Mouse (Mus musculus): ENCODE data around the gene Ano6. TPM values are rescaled to one million over a fixed set of nuclear protein-coding genes. Genes with fewer than 3 reads are reported as not detected.

Gene Ano6
- polyA plus RNA-seq, 1 experiment from 2014 or later: 8.4 TPM

DNA sequence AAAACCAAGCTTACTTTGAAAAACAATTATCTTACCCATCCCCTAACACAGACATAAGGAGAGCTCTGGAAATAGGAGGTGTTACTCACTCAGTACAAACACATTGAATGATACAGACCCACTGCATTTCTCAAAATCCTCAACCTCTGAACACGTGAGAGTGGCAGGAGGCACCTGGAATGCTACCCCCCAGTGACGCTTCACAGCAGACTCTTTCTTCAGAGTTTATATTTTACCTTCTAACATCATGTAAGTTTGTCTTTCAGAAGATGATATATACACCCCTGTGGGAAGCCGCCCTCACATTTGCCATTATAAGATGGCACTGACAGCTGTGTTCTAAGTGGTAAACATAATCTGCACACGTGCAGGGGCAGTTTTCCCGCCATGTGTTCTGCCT is 37.6 kb upstream of the Ano6 start:
- Histone ChIP-seq H3K4me3 (replicated peaks) (no peak overlapping the region), H3K27me3 (no peaks in the 10 kb centered on the region), H3K27ac (replicated peaks) (no peak overlapping the region), H3K36me3 (replicated peaks) (no peaks in the 10 kb centered on the region), H3K9ac (no peak overlapping the region), H3K4me1 (replicated peaks) (no peaks in the 10 kb centered on the region), H3K4me2 (no peak overlapping the region), H3K9me3 (replicated peaks) (no peaks in the 10 kb centered on the region)
- no peak for ATAC-seq (ENCODE audit: insufficient read depth)
- WGBS (ENCODE audit: insufficient replicate concordance): 52% methylated on average over 5 of the region's 5 CpGs

DNA sequence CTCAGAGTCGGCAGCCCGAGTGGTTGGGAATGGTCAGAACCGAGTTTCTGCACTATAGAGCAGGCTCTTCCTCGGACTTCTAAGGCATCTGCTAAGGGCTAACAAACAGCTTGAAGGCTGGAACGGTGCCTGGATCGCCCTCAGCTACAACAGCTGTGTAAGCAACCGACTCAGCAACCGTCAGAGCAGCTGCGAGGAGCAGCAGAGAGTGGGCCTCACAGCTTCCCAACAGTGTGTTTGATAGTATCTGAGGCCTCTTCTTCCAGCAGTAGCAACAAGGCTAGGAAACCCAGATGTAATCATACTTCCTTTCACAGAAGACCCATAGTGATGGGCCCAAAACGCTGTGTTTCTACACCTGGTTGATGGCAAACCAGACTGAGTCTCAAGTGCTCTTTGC is 33.5 kb upstream of the Ano6 start:
- H3K9me3 ChIP-seq (replicated peaks): no peaks in the 10 kb centered on the region
- no peaks in the 10 kb centered on the region for H3K36me3 ChIP-seq (replicated peaks)
- no peak overlapping the region for H3K4me3 ChIP-seq (replicated peaks)
- ATAC-seq (ENCODE audit: insufficient read depth): no peak
- WGBS (ENCODE audit: insufficient replicate concordance): 28% methylated on average over 10 of the region's 10 CpGs
- H3K27ac ChIP-seq (replicated peaks): no peak overlapping the region
- no peak overlapping the region for H3K4me2 ChIP-seq
- no peak overlapping the region for H3K9ac ChIP-seq
- H3K4me1 ChIP-seq (replicated peaks): no peaks in the 10 kb centered on the region
- H3K27me3 ChIP-seq: no peaks in the 10 kb centered on the region

- no peak for ATAC-seq (ENCODE audit: insufficient read depth)
- whole genome bisulfite sequencing (ENCODE audit: insufficient replicate concordance): 59% methylated on average over 5 of the region's 5 CpGs
- Histone ChIP-seq H3K9me3 (replicated peaks) (no peaks in the 10 kb centered on the region), H3K27ac (replicated peaks) (no peak overlapping the region), H3K4me2 (no peak overlapping the region), H3K9ac (no peak overlapping the region), H3K4me3 (replicated peaks) (no peak overlapping the region), H3K27me3 (no peaks in the 10 kb centered on the region), H3K36me3 (replicated peaks) (no peaks in the 10 kb centered on the region), H3K4me1 (replicated peaks) (no peaks in the 10 kb centered on the region)
Observed at GRCm38 (mm10) chr15:95758069-95758468, 32.6 kb upstream of the Ano6 start.

DNA sequence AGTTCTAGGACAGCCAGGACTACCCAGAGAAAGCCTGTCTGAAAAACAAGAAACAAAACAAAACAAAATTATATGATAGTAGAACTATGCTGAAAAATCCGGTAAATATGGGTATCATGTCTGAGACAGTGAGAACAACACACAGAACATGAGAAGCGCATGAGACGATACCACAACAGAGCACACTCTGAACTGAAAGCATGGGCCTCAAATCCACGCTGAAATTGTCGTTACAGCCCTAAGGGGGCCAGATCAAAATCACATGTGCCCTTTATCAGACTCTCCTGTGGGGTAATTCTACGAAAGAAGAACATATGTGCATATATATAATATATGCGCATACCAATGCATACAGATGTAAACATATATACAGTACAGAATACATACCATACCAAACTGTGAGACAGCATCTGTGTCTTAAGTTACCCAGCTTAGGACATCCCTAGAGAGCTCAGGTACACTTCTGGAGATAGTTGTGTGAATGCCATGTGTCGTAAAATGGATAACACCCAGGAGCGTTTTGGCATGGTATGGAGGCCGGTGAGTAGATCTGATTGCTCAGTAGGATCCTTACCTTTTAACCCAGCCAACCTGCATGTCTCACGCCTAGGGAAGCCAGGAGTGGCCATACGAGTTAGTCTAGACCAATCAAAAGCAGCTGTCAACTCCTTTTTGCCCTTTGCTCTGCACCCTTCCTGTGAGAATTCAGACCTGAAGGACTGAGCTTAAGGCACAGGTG is 31.8 kb upstream of the Ano6 start:
- no peak overlapping the region for H3K4me2 ChIP-seq
- H3K27ac ChIP-seq (replicated peaks): no peak overlapping the region
- WGBS (ENCODE audit: insufficient replicate concordance): 67% methylated on average over 12 of the region's 12 CpGs
- no peak overlapping the region for H3K9ac ChIP-seq
- no peaks in the 10 kb centered on the region for H3K9me3 ChIP-seq (replicated peaks)
- no peak for ATAC-seq (ENCODE audit: insufficient read depth)
- H3K4me3 ChIP-seq (replicated peaks): no peak overlapping the region
- no peaks in the 10 kb centered on the region for H3K36me3 ChIP-seq (replicated peaks)
- no peaks in the 10 kb centered on the region for H3K4me1 ChIP-seq (replicated peaks)
- no peaks in the 10 kb centered on the region for H3K27me3 ChIP-seq

GRCm38 (mm10) chr15:95759857-95760256 is 30.8 kb upstream of the Ano6 start:
- Histone ChIP-seq H3K9ac (no peak overlapping the region), H3K9me3 (replicated peaks) (no peaks in the 10 kb centered on the region), H3K36me3 (replicated peaks) (no peaks in the 10 kb centered on the region), H3K27ac (replicated peaks) (no peak overlapping the region), H3K4me2 (no peak overlapping the region), H3K27me3 (no peaks in the 10 kb centered on the region), H3K4me1 (replicated peaks) (no peaks in the 10 kb centered on the region), H3K4me3 (replicated peaks) (no peak overlapping the region)
- no peak for ATAC-seq (ENCODE audit: insufficient read depth)
- 39% methylated on average over 6 of the region's 6 CpGs for WGBS (ENCODE audit: insufficient replicate concordance)

GRCm38 (mm10) chr15:95761420-95761819 is 29.2 kb upstream of the Ano6 start:
- H3K9me3 ChIP-seq (replicated peaks): no peaks in the 10 kb centered on the region
- H3K27me3 ChIP-seq: no peaks in the 10 kb centered on the region
- ATAC-seq (ENCODE audit: insufficient read depth): no peak

DNA sequence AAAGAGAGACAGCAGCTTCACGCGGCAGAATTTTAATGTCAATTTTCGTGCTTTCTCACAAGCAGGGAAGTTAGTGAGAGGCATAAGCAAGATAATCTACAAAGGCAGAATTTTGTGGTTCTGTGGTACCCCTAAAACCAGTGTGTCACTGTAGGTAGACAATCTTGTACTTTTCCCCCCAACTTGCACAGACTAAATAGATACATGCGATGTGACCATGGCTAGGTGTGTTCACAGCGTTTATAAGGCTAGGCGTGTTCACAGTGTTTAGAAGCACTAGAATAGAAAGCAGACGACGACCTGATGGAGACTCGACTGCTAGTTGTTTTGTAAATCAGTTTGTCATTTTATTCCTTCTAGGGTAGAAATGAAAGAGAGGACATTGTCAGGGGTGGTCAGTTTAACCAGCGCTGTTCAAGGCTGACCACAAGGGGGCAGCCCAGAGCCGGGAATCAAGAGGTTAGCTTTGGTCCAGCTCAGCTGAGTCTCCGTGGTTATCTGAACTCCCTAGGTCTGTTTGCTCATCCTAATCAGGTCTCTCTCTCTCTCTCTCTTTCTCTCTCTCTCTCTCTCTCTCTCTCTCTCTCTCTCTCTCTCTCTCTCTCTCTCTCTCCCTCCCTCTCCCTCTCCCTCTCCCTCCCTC is 27.9 kb upstream of the Ano6 start:
- H3K27me3 ChIP-seq: no peaks in the 10 kb centered on the region
- H3K4me3 ChIP-seq (replicated peaks): no peak overlapping the region
- no peaks in the 10 kb centered on the region for H3K4me1 ChIP-seq (replicated peaks)
- H3K27ac ChIP-seq (replicated peaks): no peak overlapping the region
- peak; percentile 62; the same call in 1 of the 2 replicates for ATAC-seq (ENCODE audit: insufficient read depth)
- H3K9me3 ChIP-seq (replicated peaks): no peaks in the 10 kb centered on the region
- no peaks in the 10 kb centered on the region for H3K36me3 ChIP-seq (replicated peaks)
- H3K9ac ChIP-seq: no peak overlapping the region
- WGBS (ENCODE audit: insufficient replicate concordance): 34% methylated on average over 12 of the region's 12 CpGs
- H3K4me2 ChIP-seq: no peak overlapping the region

More at GRCm38 (mm10) chr15:95761420-95761819, 29.2 kb upstream of the Ano6 start:
- H3K27ac ChIP-seq (replicated peaks): no peak overlapping the region
- H3K4me1 ChIP-seq (replicated peaks): no peaks in the 10 kb centered on the region
- H3K36me3 ChIP-seq (replicated peaks): no peaks in the 10 kb centered on the region
- no peak overlapping the region for H3K9ac ChIP-seq
- WGBS (ENCODE audit: insufficient replicate concordance): 65% methylated on average over 7 of the region's 7 CpGs
- no peak overlapping the region for H3K4me3 ChIP-seq (replicated peaks)
- no peak overlapping the region for H3K4me2 ChIP-seq

GRCm38 (mm10) chr15:95763464-95763863 is 27.2 kb upstream of the Ano6 start:
- WGBS (ENCODE audit: insufficient replicate concordance): 44% methylated on average over 6 of the region's 6 CpGs
- Histone ChIP-seq H3K27ac (replicated peaks) (no peak overlapping the region), H3K4me1 (replicated peaks) (no peaks in the 10 kb centered on the region), H3K27me3 (no peaks in the 10 kb centered on the region), H3K4me2 (no peak overlapping the region), H3K9me3 (replicated peaks) (no peaks in the 10 kb centered on the region), H3K4me3 (replicated peaks) (no peak overlapping the region), H3K9ac (no peak overlapping the region), H3K36me3 (replicated peaks) (no peaks in the 10 kb centered on the region)
- no peak for ATAC-seq (ENCODE audit: insufficient read depth)

DNA sequence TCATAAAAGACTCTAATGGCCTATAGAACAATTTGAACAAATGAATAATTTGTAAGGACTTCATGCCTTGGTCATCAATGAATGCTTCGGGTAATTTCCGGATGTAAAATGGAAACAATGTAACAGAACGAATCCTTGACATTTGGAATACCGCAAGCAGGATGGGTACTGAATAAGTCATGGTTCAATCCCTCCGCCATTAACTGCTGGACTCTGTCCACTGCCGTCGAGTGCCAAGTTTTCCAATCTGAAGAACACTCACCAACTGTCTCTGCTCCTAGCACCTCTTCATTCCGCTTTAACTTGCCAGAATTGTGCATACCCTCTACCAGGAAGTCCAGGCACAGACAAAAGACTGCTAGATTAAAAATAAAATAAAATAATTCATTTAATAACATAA is 25.4 kb upstream of the Ano6 start:
- no peak for ATAC-seq (ENCODE audit: insufficient read depth)
- Histone ChIP-seq H3K27ac (replicated peaks) (no peak overlapping the region), H3K27me3 (no peaks in the 10 kb centered on the region), H3K4me3 (replicated peaks) (no peak overlapping the region), H3K4me2 (no peak overlapping the region), H3K9ac (no peak overlapping the region), H3K4me1 (replicated peaks) (no peaks in the 10 kb centered on the region), H3K36me3 (replicated peaks) (no peaks in the 10 kb centered on the region), H3K9me3 (replicated peaks) (no peaks in the 10 kb centered on the region)
- WGBS (ENCODE audit: insufficient replicate concordance): 72% methylated on average over 8 of the region's 8 CpGs

DNA sequence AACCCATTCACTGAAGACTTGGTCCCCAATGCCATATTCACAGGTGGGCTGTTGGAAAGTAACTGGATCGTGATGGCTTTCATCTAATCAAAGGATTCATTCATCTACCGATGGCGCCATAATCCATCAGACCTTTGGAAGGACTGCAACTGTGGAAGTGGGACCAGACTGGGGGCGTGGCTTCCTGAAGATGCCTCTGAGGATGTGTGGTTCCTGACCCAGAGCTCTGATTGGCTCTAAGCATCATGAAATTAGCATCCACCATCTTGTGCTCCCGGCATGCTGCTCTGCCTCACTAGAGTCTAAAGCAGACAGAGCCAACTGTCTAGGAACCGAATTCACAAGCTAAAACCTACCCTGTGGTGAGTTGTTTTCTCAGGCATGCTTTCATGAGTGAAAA is 24.7 kb upstream of the Ano6 start:
- H3K4me3 ChIP-seq (replicated peaks): no peak overlapping the region
- 65% methylated on average over 6 of the region's 6 CpGs for WGBS (ENCODE audit: insufficient replicate concordance)
- ATAC-seq (ENCODE audit: insufficient read depth): no peak
- H3K27me3 ChIP-seq: no peaks in the 10 kb centered on the region
- H3K4me2 ChIP-seq: no peak overlapping the region
- H3K9me3 ChIP-seq (replicated peaks): no peaks in the 10 kb centered on the region
- H3K9ac ChIP-seq: no peak overlapping the region
- no peaks in the 10 kb centered on the region for H3K4me1 ChIP-seq (replicated peaks)
- no peaks in the 10 kb centered on the region for H3K36me3 ChIP-seq (replicated peaks)
- no peak overlapping the region for H3K27ac ChIP-seq (replicated peaks)

- WGBS (ENCODE audit: insufficient replicate concordance): 64% methylated on average over 7 of the region's 7 CpGs
Observed at GRCm38 (mm10) chr15:95767825-95768224, 22.8 kb upstream of the Ano6 start.

More at GRCm38 (mm10) chr15:95767825-95768224, 22.8 kb upstream of the Ano6 start:
- no peak overlapping the region for H3K27ac ChIP-seq (replicated peaks)
- H3K9me3 ChIP-seq (replicated peaks): no peaks in the 10 kb centered on the region
- ATAC-seq (ENCODE audit: insufficient read depth): no peak
- no peaks in the 10 kb centered on the region for H3K36me3 ChIP-seq (replicated peaks)
- no peaks in the 10 kb centered on the region for H3K4me1 ChIP-seq (replicated peaks)
- H3K27me3 ChIP-seq: no peaks in the 10 kb centered on the region
- no peak overlapping the region for H3K9ac ChIP-seq
- H3K4me2 ChIP-seq: no peak overlapping the region
- no peak overlapping the region for H3K4me3 ChIP-seq (replicated peaks)

Measured in liver, embryonic 15.5 days (tissue).